Mouse (Mus musculus): Measurements from ENCODE around the gene Dnm3.

Gene Dnm3

GRCm38 (mm10) chr1:162124396-162124795, 353.4 kb downstream of the Dnm3 start:
- no peaks in the 10 kb centered on the region for H3K4me1 ChIP-seq (replicated peaks; ENCODE audit: low read depth, low read length)
- H3K36me3 ChIP-seq (ENCODE audit: insufficient read depth, low read length), result no peaks in the 10 kb centered on the region
- no peaks in the 10 kb centered on the region for H3K27me3 ChIP-seq (ENCODE audit: insufficient read depth, low read length)
- no peaks in the 10 kb centered on the region for H3K9me3 ChIP-seq (ENCODE audit: low read length)
- TF ChIP-seq POU5F1 (IDR thresholded peaks at IDR 0.05; ENCODE audit: borderline replicate concordance, low read length), result no peak
- no peak for TF ChIP-seq CTCF (conservative IDR thresholded peaks at IDR 0.05; ENCODE audit: low read length)
- TF ChIP-seq NANOG (IDR thresholded peaks at IDR 0.05; ENCODE audit: borderline replicate concordance, low read length), result no peak
- H3K4me3 ChIP-seq (replicated peaks; ENCODE audit: low read length), result no peak overlapping the region

GRCm38 (mm10) chr1:162121441-162122200, 356.2 kb downstream of the Dnm3 start:
- Histone ChIP-seq H3K36me3 (ENCODE audit: insufficient read depth, low read length) (no peaks in the 10 kb centered on the region), H3K27me3 (ENCODE audit: insufficient read depth, low read length) (no peaks in the 10 kb centered on the region), H3K4me1 (replicated peaks; ENCODE audit: low read depth, low read length) (no peaks in the 10 kb centered on the region), H3K4me3 (replicated peaks; ENCODE audit: low read length) (no peak overlapping the region), H3K9me3 (ENCODE audit: low read length) (no peaks in the 10 kb centered on the region)
- TF ChIP-seq CTCF (conservative IDR thresholded peaks at IDR 0.05; ENCODE audit: low read length) (no peak), POU5F1 (IDR thresholded peaks at IDR 0.05; ENCODE audit: borderline replicate concordance, low read length) (no peak), NANOG (IDR thresholded peaks at IDR 0.05; ENCODE audit: borderline replicate concordance, low read length) (no peak)

GRCm38 (mm10) chr1:162109437-162109813, 368.4 kb downstream of the Dnm3 start:
- no peak for TF ChIP-seq CTCF (conservative IDR thresholded peaks at IDR 0.05; ENCODE audit: low read length)
- no peak for TF ChIP-seq POU5F1 (IDR thresholded peaks at IDR 0.05; ENCODE audit: borderline replicate concordance, low read length)
- no peak for TF ChIP-seq NANOG (IDR thresholded peaks at IDR 0.05; ENCODE audit: borderline replicate concordance, low read length)
- Histone ChIP-seq H3K9me3 (ENCODE audit: low read length) (no peaks in the 10 kb centered on the region), H3K27me3 (ENCODE audit: insufficient read depth, low read length) (no peaks in the 10 kb centered on the region), H3K4me3 (replicated peaks; ENCODE audit: low read length) (no peak overlapping the region), H3K36me3 (ENCODE audit: insufficient read depth, low read length) (no peaks in the 10 kb centered on the region), H3K4me1 (replicated peaks; ENCODE audit: low read depth, low read length) (no peaks in the 10 kb centered on the region)

- TF ChIP-seq POU5F1 (IDR thresholded peaks at IDR 0.05; ENCODE audit: borderline replicate concordance, low read length) (no peak), CTCF (conservative IDR thresholded peaks at IDR 0.05; ENCODE audit: low read length) (no peak), NANOG (IDR thresholded peaks at IDR 0.05; ENCODE audit: borderline replicate concordance, low read length) (no peak)
- no peaks in the 10 kb centered on the region for H3K9me3 ChIP-seq (ENCODE audit: low read length)
- no peak overlapping the region for H3K4me3 ChIP-seq (replicated peaks; ENCODE audit: low read length)
- no peaks in the 10 kb centered on the region for H3K36me3 ChIP-seq (ENCODE audit: insufficient read depth, low read length)
- H3K4me1 ChIP-seq (replicated peaks; ENCODE audit: low read depth, low read length), result no peaks in the 10 kb centered on the region
- H3K27me3 ChIP-seq (ENCODE audit: insufficient read depth, low read length), result no peaks in the 10 kb centered on the region
These were observed 369.0 kb downstream of the Dnm3 start for GRCm38 (mm10) chr1:162108726-162109436.

GRCm38 (mm10) chr1:162108181-162108671, 369.6 kb downstream of the Dnm3 start:
- H3K4me1 ChIP-seq (replicated peaks; ENCODE audit: low read depth, low read length), result no peaks in the 10 kb centered on the region
- H3K27me3 ChIP-seq (ENCODE audit: insufficient read depth, low read length), result no peaks in the 10 kb centered on the region
- H3K9me3 ChIP-seq (ENCODE audit: low read length), result no peaks in the 10 kb centered on the region
- H3K36me3 ChIP-seq (ENCODE audit: insufficient read depth, low read length), result no peaks in the 10 kb centered on the region
- no peak for TF ChIP-seq CTCF (conservative IDR thresholded peaks at IDR 0.05; ENCODE audit: low read length)
- TF ChIP-seq POU5F1 (IDR thresholded peaks at IDR 0.05; ENCODE audit: borderline replicate concordance, low read length), result no peak
- TF ChIP-seq NANOG (IDR thresholded peaks at IDR 0.05; ENCODE audit: borderline replicate concordance, low read length), result no peak
- no peak overlapping the region for H3K4me3 ChIP-seq (replicated peaks; ENCODE audit: low read length)

- Histone ChIP-seq H3K4me3 (replicated peaks; ENCODE audit: low read length) (no peak overlapping the region), H3K36me3 (ENCODE audit: insufficient read depth, low read length) (no peaks in the 10 kb centered on the region), H3K27me3 (ENCODE audit: insufficient read depth, low read length) (no peaks in the 10 kb centered on the region), H3K4me1 (replicated peaks; ENCODE audit: low read depth, low read length) (no peaks in the 10 kb centered on the region), H3K9me3 (ENCODE audit: low read length) (no peaks in the 10 kb centered on the region)
- TF ChIP-seq POU5F1 (IDR thresholded peaks at IDR 0.05; ENCODE audit: borderline replicate concordance, low read length) (no peak), NANOG (IDR thresholded peaks at IDR 0.05; ENCODE audit: borderline replicate concordance, low read length) (no peak), CTCF (conservative IDR thresholded peaks at IDR 0.05; ENCODE audit: low read length) (no peak)
These were observed 370.7 kb downstream of the Dnm3 start for GRCm38 (mm10) chr1:162107011-162107606.

- H3K4me3 ChIP-seq (replicated peaks; ENCODE audit: low read length), result no peak overlapping the region
- H3K4me1 ChIP-seq (replicated peaks; ENCODE audit: low read depth, low read length), result no peaks in the 10 kb centered on the region
- H3K36me3 ChIP-seq (ENCODE audit: insufficient read depth, low read length), result no peaks in the 10 kb centered on the region
- TF ChIP-seq CTCF (conservative IDR thresholded peaks at IDR 0.05; ENCODE audit: low read length) (no peak), NANOG (IDR thresholded peaks at IDR 0.05; ENCODE audit: borderline replicate concordance, low read length) (no peak), POU5F1 (IDR thresholded peaks at IDR 0.05; ENCODE audit: borderline replicate concordance, low read length) (no peak)
- H3K9me3 ChIP-seq (ENCODE audit: low read length), result no peaks in the 10 kb centered on the region
- H3K27me3 ChIP-seq (ENCODE audit: insufficient read depth, low read length), result no peaks in the 10 kb centered on the region
These were observed 376.6 kb downstream of the Dnm3 start for GRCm38 (mm10) chr1:162100961-162101830.

All from E14TG2a.4 (cell line).